In genomic region chr6:117130680-117131111, GRCm38 (mm10) we compare ENCODE assay signal across 11 mouse cellular contexts. TPM values are rescaled to one million over a fixed set of nuclear protein-coding genes. Genes with fewer than 3 reads are reported as not detected.
DNase-seq lines count a peak whose midpoint lies in the region; ATAC-seq and TF ChIP-seq lines count a peak whose summit lies in the region.
"Had no signal": no experiment of that assay in that cellular context is flagged by ENCODE, and none has a peak within 500 bp of the region (broad histone marks: within the 10 kb centered on the region; RNA-seq: fewer than 3 reads in every experiment).

No protein-coding gene starts in this region.

- H3K9me3 ChIP-seq in lung, embryonic 15.5 days = no peaks in the 10 kb centered on the region
- no peaks in the 10 kb centered on the region for H3K9me3 ChIP-seq in forebrain, embryonic 13.5 days (replicated peaks)
- H3K9me3 ChIP-seq in kidney, embryonic 16.5 days (ENCODE audit: low read length) = no peaks in the 10 kb centered on the region
- H3K9me3 ChIP-seq in neural tube, embryonic 14.5 days (ENCODE audit: control insufficient read depth, low read length) = no peaks in the 10 kb centered on the region

- no peak for TF ChIP-seq CTCF in lung, adult 2 months (IDR thresholded peaks at IDR 0.05; ENCODE audit: insufficient read depth, low read length)

- no peaks in the 10 kb centered on the region for H3K27me3 ChIP-seq in lung, embryonic 15.5 days
- H3K27me3 ChIP-seq in forebrain, embryonic 13.5 days = no peaks in the 10 kb centered on the region
- no peaks in the 10 kb centered on the region for H3K27me3 ChIP-seq in kidney, embryonic 16.5 days (ENCODE audit: insufficient read depth, low read length)
- H3K27me3 ChIP-seq in neural tube, embryonic 14.5 days (ENCODE audit: control insufficient read depth, insufficient read depth, low read length) = no peaks in the 10 kb centered on the region

- WGBS in lung, embryonic 15.5 days = 42% methylated on average over 15 of the region's 15 CpGs
- 54% methylated on average over 15 of the region's 15 CpGs for WGBS in lung, adult 2 months
- 33% methylated on average over 15 of the region's 15 CpGs for WGBS in forebrain, embryonic 13.5 days
- 11% methylated on average over 15 of the region's 15 CpGs for WGBS in kidney, embryonic 16.5 days
- 12% methylated on average over 15 of the region's 15 CpGs for WGBS in neural tube, embryonic 14.5 days

- peak overlapping the region; percentile 34 for H3K4me2 ChIP-seq in lung, embryonic 15.5 days
- H3K4me2 ChIP-seq in forebrain, embryonic 13.5 days = peak overlapping the region; percentile 22
- H3K4me2 ChIP-seq in kidney, embryonic 16.5 days (replicated peaks; ENCODE audit: low read depth, low read length) = peak overlapping the region; percentile 51
- peak overlapping the region; percentile 41 for H3K4me2 ChIP-seq in neural tube, embryonic 14.5 days (ENCODE audit: low read depth, low read length)

- H3K36me3 ChIP-seq in lung, embryonic 15.5 days = no peaks in the 10 kb centered on the region
- no peaks in the 10 kb centered on the region for H3K36me3 ChIP-seq in forebrain, embryonic 13.5 days (ENCODE audit: poor library complexity, severe bottlenecking)
- no peaks in the 10 kb centered on the region for H3K36me3 ChIP-seq in kidney, embryonic 16.5 days (ENCODE audit: insufficient read depth, low read length)
- no peaks in the 10 kb centered on the region for H3K36me3 ChIP-seq in neural tube, embryonic 14.5 days (ENCODE audit: control insufficient read depth, insufficient read depth, low read length)

- ATAC-seq in lung, embryonic 15.5 days (ENCODE audit: borderline replicate concordance, extremely low read depth, low FRiP score, low TSS enrichment) = no peak
- peak; percentile 41; the same call in 1 of the 2 replicates for ATAC-seq in forebrain, embryonic 13.5 days
- ATAC-seq in kidney, embryonic 16.5 days (ENCODE audit: low FRiP score, low TSS enrichment) = peak; percentile 46; the same call in 1 of the 2 replicates
- ATAC-seq in neural tube, embryonic 14.5 days (ENCODE audit: low read depth) = peak; percentile 55; the same call in 1 of the 2 replicates

- peaks cover 20% of the 10 kb centered on the region for H3K4me1 ChIP-seq in lung, embryonic 15.5 days
- H3K4me1 ChIP-seq in lung, adult 2 months (ENCODE audit: control insufficient read depth, insufficient read depth, low read length) = no peaks in the 10 kb centered on the region
- H3K4me1 ChIP-seq in forebrain, embryonic 13.5 days = peaks cover 11% of the 10 kb centered on the region; the same call in 1 of the 2 replicates
- peaks cover 27% of the 10 kb centered on the region for H3K4me1 ChIP-seq in kidney, embryonic 16.5 days (ENCODE audit: insufficient read depth, low read length)
- H3K4me1 ChIP-seq in neural tube, embryonic 14.5 days (ENCODE audit: control insufficient read depth, insufficient read depth, low read length) = peaks cover 8% of the 10 kb centered on the region; the same call in 1 of the 2 replicates

- no peak for DNase-seq in lung, adult 2 months
- DNase-seq in T-cell, adult 2 months (ENCODE audit: low spot score) = no peak
- DNase-seq in frontal cortex, postnatal 36 days (ENCODE audit: low spot score in 2 of 2) = no peak
- no peak for DNase-seq in right cerebral cortex, postnatal 4 days
- DNase-seq: gastrocnemius, postnatal 10 days; thymus, postnatal 14 days had no signal

- no peak overlapping the region for H3K4me3 ChIP-seq in lung, embryonic 15.5 days
- no peak overlapping the region for H3K4me3 ChIP-seq in lung, adult 2 months (replicated peaks; ENCODE audit: extremely low read depth, low read depth, low read length)
- H3K4me3 ChIP-seq in forebrain, embryonic 13.5 days = no peak overlapping the region
- H3K4me3 ChIP-seq in kidney, embryonic 16.5 days (ENCODE audit: low read length) = peak overlapping the region; percentile 32
- H3K4me3 ChIP-seq in neural tube, embryonic 14.5 days (ENCODE audit: low read depth, low read length) = peak overlapping the region; percentile 16; the same call in 1 of the 2 replicates

- no peak overlapping the region for H3K27ac ChIP-seq in lung, embryonic 15.5 days
- no peak overlapping the region for H3K27ac ChIP-seq in forebrain, embryonic 13.5 days
- H3K27ac ChIP-seq in kidney, embryonic 16.5 days (ENCODE audit: low read length) = peak overlapping the region; percentile 43
- H3K27ac ChIP-seq in neural tube, embryonic 14.5 days (ENCODE audit: low read depth, low read length) = no peak overlapping the region
- H3K27ac ChIP-seq: liver, embryonic 14.5 days had no signal

- TF ChIP-seq POLR2A in lung, adult 2 months (IDR thresholded peaks at IDR 0.05; ENCODE audit: borderline replicate concordance, extremely low read depth, low read depth, low read length) = no peak

- no peak overlapping the region for H3K9ac ChIP-seq in lung, embryonic 15.5 days
- 0 out of 2 replicates have a peak overlapping the region, but pooled peaks have one; percentile 8 for H3K9ac ChIP-seq in forebrain, embryonic 13.5 days
- H3K9ac ChIP-seq in kidney, embryonic 16.5 days (replicated peaks; ENCODE audit: low read length) = peak overlapping the region; percentile 13; the same call in 1 of the 2 replicates
- H3K9ac ChIP-seq in neural tube, embryonic 14.5 days (replicated peaks; ENCODE audit: low read depth, low read length) = no peak overlapping the region
- H3K9ac ChIP-seq: liver, embryonic 14.5 days had no signal

RNA-seq across cellular contexts. Expression of gene Cxcl12, which starts 37.6 kb away (rescaled TPM):
- 112 and 113 TPM in 2 replicates for polyA plus RNA-seq in lung, embryonic 15.5 days (2015; fragmentation: Nextera tagmentation; extraction: Ambion mirVana)
- 177 and 189 TPM in 2 replicates for polyA plus RNA-seq in lung, adult 2 months (2012; rRNA removed)
- 38.0 and 59.0 TPM in 2 replicates for polyA plus RNA-seq in forebrain, embryonic 13.5 days (2015; fragmentation: Nextera tagmentation; extraction: Ambion mirVana)
- 152 and 162 TPM in 2 replicates for polyA plus RNA-seq in kidney, embryonic 16.5 days (2015; fragmentation: Nextera tagmentation; extraction: Ambion mirVana)
- polyA plus RNA-seq in neural tube, embryonic 14.5 days (2014; fragmentation: Nextera tagmentation; extraction: Ambion mirVana) = 6.0 and 42.0 TPM in 2 replicates

Comparison
In these comparisons a context has a peak if more than half of its experiments do, and no peak if none do; other contexts are left out.
1. H3K4me3 ChIP-seq: peak in kidney, embryonic 16.5 days (single experiment) and neural tube, embryonic 14.5 days (single experiment); none in lung, embryonic 15.5 days (single experiment), lung, adult 2 months (single experiment) and forebrain, embryonic 13.5 days (single experiment).
2. H3K9ac ChIP-seq: peak in forebrain, embryonic 13.5 days (single experiment) and kidney, embryonic 16.5 days (single experiment); none in lung, embryonic 15.5 days (single experiment) and neural tube, embryonic 14.5 days (single experiment).
3. Peak in every context shown above with its lines, with median percentiles within 50 percentile points of each other: H3K4me2 ChIP-seq.